Mouse (Mus musculus) adrenal gland, adult 2 months (tissue): ENCODE results near the gene Pear1. TPM values are rescaled to one million over a fixed set of nuclear protein-coding genes. Genes with fewer than 3 reads are reported as not detected.
"Not testable (repeated sequence)": the region's sequence is repeated elsewhere in the genome, so short reads cannot be mapped to it uniquely, and the experiment has no call there.

Experiments
- DNase-seq: peaks from one replicate; pipeline ENCODE4 v3.0.0; 2021
- long read RNA-seq: library from polyadenylated mRNA; stranded (forward); transcript quantifications from one replicate; pipeline ENCODE4 v2.0.0, GENCODE M21; 2021
- polyA plus RNA-seq: library from polyadenylated mRNA; depleted of rRNA; stranded (reverse); fragments of >200 nt; gene quantifications from 2 replicates; pipeline ENCODE4 v1.2.3, GENCODE M21; 2012; rRNA removed
- total RNA-seq, 2 experiments: library from RNA; stranded (reverse); gene quantifications; 2 replicates each; pipeline ENCODE4 v1.2.3; 2021

Pear1 gene
- total RNA-seq, result 10 to 100 TPM; 20.0 to 23.9 TPM
- polyA plus RNA-seq, result 63.3 and 71.7 TPM in 2 replicates
- long read RNA-seq, full-length matches to known transcripts, result 1 of 6 reads
- long read RNA-seq, partial matches to known transcripts, result 2 of 6 reads
- long read RNA-seq, other reads (novel, unspliced or antisense), result 3 of 6 reads

DNA sequence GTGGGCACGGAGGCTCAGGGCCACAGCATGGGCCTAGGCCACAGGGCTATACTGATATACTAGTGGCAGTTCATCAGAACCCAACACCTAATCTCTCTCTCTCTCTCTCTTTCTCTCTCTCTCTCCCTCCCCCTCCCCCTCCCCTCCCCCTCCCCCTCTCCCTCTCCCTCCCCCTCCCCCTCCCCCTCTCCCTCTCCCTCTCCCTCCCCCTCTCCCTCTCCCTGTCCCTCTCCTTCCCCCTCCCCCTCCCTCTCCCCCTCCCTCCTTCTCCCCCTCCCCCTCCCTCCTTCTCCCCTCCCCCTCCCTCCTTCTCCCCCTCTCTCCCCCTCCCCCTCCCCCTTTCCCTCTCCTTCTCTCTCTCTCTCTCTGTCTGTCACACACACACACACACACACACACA is at the start of gene Pear1:
Gene Pear1, minus strand, starts transcription at position 101 of the 400 bp plus-strand sequence.
- DNase-seq, result not testable (repeated sequence)

DNA sequence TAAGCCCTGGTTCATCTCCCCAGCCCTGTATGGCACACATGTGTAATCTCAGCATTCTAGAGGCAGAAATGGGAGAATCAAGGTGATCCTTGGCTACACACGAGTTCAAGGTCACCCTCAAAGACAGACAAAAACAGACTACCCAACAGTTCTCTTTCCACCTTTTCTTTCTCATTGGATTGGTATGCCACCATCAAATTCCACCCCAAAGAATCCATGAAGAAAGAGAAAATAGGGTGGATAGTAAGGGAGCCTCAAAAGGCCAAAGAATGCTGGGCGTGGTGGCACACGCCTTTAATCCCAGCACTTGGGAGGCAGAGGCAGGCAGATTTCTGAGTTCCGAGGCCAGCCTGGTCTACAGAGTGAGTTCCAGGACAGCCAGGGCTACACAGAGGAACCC is 40.0 kb upstream of the Pear1 start:
- DNase-seq, result not testable (repeated sequence)

DNA sequence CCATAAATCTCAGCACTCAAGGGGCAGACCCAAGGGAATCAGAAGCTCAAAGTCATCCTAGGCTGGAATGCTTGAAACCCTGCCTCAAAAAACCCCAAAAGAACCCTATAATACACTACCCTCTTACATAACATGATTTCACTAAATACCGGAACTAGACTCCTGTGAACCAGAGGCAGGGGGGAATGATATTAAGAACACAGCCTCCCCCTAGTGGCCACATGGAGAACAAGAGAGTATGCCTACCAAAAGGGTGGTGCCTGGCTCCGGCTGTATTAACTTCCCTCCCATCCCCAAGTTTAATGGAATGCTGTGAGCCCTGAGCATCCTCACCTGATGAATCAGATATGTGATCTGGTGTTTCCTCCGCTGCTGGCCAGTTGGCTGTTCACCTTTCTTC is 35.7 kb upstream of the Pear1 start:
- DNase-seq, result peak; percentile 56

DNA sequence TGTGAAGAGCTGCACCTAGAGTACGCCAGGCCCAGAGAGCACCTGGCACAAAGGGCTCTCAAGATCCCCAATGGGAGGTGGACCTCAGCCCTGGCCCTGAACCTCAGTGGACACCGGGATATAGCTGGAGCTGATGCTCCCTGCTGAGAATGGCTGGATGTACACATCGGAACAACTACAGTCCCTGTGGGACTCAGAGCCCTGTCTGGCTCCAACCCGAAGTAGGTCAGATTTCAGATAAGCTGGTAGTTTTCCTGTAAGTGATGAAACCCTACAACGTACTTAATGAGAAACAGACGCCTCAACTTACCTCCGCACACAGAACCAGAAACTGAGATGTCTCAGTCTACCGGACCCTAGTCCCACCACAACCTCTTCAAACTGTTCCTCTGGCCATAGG is 33.6 kb upstream of the Pear1 start:
- DNase-seq, result no peak

DNA sequence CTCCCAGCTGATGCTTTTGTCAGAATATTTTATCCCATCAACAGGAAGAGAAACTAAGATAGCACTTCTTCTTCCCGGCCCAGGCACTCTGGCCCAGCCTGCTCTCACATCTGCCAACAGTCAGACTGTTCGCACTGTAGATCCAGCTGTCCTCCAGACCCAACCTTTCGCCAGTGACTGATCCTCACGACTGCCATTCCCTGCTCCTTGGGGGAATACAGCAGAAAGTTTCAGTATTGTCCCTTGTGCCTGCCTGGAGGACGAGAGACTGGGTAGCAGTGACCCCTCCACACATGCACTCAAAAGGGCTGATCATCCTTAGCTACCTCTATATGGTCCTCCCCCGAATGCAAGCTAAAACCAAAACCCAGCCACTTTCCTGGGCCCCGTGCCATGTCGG is 31.8 kb upstream of the Pear1 start:
- no peak for DNase-seq

DNA sequence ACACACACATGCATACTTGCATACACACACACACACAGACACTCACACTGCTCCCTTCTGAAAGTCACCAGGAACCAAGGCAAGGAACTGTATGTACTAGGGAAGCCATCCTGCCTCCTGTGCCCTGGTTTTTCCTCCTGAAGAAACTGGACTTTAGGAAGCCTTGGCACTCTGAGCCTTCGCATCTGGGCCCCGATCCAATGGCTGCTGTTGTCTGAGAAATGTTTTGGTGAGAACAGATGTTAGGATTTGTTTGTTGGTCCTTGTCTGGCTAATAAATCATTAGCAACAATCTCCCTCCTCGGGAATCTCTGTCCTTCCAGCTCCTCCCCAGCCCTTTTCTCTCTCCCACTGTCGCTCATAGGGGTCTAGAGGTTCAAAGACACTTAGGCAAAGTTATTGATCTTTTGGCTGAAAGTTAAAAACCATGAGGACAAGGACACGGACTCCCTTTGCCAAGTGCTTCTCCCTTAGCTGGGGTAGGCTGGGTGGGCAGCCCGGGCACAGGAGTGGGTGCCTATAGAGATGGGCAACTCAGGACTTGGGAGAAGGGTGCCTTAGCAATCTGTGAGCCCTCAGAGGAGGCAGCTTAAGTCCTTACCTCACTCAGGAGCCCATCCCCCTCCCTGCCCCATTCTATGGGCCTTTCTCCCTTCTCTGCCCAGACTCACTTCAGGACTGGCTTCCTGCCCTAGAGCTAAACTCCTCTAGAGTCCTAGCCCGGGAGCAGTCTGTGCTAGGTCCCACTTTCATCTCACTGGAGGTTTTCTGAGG is 30.9 kb upstream of the Pear1 start:
- DNase-seq, result peak; percentile 39

DNA sequence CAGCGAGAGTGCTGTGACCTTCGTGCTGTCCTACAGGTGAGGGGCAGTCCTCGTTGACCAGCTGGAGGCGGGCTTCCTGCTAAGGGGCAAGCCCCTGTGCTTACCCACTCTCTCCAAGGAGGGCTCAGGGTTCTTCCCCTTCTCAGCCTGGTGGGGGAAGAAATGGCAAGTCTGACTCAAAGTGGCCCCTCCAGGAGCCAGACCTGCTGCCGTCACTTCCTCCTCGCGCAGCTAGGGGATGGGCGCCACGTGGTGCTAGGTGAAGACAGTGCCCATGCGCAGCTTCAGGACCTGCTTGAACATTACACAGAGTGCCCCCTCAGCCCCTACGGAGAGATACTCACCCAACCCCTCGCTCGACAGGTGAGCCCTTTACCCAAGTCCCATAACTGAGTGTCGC is 25.0 kb upstream of the Pear1 start:
- no peak for DNase-seq

DNA sequence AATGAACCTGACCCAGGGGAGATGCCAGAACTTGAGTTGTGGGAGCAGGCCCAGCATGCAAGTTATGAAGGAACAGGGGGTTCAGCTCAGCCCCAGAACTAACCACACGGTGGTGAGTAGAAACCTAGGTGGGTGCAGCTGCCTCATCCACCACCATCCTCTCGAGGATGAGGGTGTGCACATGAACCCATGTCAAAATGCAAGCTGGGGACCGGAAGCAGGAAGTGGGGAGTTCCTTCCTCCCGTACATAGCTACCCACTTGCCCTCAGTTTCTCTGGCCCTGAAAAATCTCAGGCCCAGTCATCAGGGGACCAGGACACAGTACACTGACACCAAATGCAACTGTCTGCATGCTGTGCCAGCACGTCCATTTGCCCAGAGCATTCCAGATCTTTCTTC is 23.6 kb upstream of the Pear1 start:
- DNase-seq, result no peak

DNA sequence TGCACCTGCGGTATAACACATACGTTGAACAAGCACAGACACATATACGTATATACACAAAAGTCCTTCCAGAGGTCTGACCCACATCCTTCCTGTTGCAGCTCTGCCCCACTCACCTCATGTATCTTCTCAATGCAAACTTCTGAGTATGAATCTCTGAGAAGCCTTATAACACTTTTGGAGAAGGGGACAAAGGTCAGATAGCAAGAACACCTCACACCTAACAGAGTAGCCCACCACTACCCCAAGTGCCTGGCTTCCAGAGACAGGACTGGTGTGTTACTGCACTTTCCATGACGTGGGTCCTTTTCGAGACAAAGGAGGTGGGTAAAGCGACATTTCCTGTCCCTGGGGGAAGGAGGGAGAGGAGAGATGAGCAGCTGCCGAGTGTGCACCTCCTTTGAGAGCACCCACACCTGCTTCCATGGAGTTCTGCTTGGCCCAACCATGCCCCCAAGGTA is 22.6 kb upstream of the Pear1 start, which contains the start of gene Sh2d2a:
Gene Sh2d2a, plus strand, starts transcription at position 106 of the 461 bp plus-strand sequence.
- no peak for DNase-seq

DNA sequence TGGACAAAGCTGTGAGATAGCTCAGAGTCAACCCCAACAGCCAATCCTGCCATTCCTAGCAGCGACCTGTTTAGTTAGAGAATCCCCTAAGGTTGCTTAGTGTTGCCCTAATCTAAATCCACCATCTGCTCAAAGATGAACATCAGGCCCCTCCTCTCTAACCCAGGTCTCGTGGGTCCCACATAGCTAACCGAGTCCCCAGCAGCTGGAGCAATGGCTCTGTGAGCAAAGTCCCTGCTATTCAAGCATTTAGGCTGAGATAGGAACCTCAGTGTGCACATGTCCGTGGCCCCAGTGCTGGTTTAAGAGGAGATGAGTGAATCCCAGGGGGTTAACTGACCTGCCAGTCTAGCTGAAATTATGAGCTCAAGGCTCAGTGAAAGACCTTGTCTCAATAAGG is 22.1 kb upstream of the Pear1 start:
- DNase-seq, result no peak

DNA sequence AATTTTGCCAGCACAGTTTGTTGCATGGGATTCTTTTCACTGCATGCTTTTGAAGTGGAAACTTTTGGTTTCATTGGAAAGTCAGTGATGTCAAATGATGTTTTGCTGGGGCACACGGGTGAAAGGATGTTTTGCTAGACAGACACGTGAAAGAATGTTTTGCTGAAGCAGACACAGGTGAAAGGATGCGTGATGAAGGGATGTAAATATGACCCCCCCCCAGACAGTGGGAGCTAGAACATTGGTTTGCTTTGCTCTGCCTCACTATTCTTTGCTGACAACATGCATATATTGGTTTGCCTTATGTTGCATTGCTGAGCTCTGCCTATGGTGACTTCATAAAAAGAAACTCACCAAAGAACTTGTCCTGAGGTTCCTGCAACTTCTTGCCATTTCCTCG is 20.9 kb upstream of the Pear1 start:
- no peak for DNase-seq

DNA sequence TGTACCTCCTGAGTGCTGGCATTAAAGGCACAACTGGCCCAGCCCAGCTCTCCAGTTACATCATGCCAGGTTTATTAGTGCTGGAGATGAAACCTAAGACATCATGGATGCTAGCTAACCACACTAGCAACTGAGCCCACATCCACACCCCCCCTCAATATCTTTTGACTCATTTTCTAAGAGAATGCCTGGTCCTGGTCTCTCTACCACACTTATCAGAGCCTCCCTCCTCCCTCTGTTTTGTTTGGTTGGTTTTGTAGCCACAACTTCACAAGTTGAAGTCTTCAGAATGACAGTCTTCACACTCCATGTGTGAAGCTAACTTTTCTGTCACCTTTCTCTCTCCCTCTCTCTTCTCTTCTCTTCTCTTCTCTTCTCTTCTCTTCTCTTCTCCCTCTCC is 16.8 kb upstream of the Pear1 start:
- no peak for DNase-seq

DNA sequence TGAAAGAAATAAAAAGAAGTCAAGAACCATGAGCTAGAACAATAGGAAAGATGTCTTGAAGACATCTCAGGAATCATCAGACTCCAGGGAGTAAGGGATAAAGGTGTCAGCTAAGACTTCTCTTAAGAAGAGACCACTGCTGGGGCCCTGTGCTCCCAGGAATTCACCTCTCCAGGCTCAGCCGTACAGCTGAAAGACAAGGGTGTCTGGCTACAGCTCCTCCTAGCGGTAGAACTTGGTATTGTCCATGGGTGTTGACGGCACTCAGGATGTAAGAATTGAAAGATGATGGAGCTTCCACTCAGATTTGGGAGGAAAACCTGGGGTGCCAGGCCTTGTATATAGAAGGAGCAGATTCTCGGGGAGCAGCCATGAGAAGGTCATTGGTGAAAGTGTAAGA is 14.5 kb upstream of the Pear1 start:
- peak; percentile 63 for DNase-seq

DNA sequence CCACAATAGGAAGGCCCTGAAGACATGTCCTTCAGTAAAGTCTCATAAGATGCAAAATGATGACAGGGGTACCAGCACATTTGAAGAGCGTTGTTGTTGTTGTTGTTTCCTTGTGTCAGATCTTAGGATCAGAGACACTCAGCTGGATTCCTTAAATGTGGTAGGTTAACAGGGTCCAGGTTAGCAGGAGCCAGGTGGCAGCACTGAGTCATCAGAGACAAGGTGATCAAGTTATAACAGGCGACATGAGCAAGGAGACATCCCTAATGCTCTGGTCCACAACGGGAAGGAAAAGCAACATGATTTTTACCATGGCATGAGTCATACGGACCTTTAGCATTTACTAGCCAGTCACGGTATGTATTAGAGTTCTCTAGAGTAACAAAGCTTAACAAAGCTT is 9.4 kb upstream of the Pear1 start:
- no peak for DNase-seq

DNA sequence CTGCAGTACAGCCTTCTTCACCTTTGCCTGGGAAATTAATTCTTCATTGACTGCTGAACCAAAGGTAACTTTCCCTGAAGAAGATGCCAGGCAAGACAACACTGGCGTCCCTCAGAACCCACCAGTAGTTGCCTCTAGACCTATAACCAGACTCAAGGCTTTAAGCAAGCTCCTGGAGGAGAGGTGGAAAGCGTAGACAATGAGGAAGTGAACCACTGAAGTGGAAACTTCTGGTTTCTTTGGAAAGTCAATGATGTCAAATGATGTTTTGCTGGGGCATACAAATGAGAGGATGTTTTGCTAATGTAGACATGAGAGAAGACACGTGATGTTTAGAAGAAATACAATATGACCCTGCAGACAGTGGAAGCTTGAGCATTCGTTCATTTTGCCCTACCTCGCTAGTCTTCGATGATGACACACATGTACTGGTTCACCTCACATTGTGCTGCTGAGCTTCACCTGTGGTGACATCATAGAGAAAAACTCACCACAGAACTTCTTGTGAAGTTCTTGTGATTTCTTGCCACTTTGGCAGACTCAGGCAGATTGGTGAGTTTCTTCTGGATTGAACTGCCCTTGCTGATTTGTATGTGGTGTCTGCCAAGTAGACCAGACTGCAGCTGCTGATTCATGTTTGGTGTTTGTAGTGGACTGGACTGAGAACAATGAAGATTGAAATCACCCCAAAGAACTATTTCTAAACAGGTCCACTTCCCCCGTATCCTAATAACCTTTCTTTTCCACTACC is 8.2 kb upstream of the Pear1 start:
- no peak for DNase-seq

DNA sequence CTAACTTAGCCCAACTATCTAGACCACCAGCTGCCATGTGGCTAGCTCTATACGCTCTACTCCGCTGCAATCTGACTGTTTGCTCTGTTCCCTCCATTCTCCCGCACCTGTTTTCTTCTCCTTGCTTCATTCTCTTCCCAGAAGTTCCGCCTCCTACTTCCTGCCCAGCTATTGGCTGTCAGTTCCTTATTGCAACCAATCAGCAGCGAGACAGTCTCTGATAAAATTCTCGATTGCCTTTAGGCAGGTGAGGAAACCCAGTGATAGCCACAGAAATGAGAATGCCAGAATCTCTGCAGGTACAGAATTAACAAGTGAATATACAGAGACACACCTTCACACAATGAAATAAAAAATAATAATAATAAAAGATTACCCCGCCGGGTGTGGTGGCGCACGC is 4.9 kb upstream of the Pear1 start:
- no peak for DNase-seq

DNA sequence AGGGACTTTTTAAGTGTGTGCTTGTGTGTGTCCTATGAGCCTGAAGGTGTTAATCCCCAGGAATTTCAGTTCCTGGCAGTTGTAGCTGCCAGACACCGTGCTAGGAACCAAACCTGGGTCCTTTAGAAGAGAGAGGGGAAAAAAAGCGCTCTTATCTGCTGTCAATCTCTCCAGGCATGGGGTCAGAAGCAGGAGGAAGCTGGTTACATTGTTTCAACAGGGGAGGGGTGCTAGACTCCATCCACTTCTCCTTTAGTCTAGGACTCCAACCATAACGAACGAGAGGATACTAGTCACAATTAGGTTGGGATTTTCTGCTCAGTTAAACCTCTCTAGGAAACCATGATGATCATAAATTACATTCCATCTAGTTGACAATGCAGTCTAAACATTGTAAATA is 4.3 kb upstream of the Pear1 start:
- no peak for DNase-seq

DNA sequence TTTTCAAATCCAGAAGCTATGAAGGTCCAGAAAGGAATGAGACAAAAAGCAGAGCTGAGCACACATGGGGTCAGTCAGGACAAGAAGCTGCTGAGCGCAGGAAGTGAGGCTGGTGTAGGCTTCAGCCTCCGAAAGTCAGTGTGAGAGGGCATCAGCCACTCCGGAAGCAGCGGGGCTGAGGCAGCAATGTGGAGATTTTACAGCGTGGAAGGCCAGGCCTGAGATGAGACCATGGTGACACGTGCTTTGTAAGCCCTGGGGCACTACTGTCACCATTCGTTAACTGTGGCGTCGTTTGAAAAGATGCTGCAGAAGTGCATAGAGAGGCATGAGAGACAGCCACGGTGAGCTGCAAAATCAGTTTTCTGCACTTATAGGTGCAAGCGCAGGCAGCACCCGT is 5.9 kb downstream of the Pear1 start:
- DNase-seq, result no peak

DNA sequence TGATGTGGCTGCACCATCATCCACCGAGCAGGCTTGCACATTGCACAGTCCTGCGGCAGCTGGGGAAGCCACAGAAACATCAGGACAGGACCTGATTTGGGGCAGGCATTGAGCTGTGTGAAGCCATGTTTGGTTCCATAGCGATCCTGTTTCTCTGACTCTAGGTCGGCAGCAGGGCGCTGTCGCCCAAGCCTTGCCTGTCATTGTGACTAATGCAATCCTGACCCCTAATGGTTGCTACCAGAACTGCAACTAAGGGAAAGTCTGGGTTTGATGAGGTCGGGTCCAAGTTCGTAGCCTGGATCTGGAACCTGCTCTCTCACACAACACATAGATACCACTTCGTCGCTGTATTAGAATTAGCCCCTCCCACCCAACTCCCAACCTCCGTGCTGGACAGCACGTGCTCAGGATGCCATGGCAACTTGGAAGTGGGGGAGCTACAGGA is 7.4 kb downstream of the Pear1 start:
- peak; percentile 68 for DNase-seq

DNA sequence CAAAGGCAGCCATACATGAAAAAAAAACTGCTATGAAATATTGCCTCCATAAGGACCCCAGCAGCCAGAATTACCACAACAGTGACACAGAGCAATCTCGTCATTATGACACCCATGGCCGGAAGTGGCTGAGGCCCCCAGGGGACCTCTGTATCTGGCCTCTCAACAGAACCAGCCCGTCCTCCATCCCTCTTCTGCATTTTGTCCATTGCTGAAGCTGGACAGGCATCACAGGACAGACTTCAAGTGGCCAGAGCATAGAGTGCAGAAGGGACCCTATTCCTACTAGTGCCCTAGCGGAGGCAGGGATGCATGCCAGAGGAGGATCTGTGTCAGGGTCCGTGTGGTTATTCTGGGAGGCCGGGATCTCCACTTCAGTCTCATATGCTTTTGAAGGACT is 7.9 kb downstream of the Pear1 start:
- no peak for DNase-seq

DNA sequence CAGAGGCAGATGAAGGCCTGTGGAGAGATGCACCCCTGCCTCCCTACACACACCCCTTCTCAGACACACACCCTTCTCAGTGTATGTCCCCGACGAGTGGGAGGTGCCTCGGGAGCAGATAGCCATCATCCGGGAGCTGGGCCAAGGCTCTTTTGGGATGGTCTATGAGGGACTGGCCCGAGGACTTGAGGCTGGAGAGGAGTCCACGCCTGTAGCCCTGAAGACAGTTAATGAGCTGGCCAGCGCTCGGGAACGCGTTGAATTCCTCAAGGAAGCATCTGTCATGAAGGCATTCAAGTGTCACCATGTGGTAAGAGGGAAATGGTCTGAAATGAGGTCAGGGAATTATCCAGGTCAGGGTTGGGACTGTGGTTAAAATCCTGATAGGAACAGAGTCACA is 11.2 kb downstream of the Pear1 start:
- no peak for DNase-seq

DNA sequence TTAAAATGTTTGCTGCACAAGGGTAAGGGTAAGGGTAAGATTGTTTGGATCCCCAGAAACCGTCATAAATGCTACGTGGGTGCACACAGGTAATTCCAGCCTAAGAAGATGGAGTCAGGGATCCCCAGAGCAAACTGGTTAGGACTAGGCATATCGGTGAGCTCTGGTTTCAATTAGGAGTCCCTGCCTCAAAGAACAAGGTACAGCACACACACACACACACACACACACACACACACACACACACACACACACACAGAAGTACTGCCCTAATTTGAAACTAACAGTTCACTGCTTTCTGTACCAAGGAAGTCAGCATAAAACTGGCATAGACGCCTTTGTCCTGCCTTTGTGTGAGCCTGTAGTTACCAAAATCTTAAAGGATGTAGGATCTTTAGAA is 11.7 kb downstream of the Pear1 start:
- DNase-seq, result no peak

DNA sequence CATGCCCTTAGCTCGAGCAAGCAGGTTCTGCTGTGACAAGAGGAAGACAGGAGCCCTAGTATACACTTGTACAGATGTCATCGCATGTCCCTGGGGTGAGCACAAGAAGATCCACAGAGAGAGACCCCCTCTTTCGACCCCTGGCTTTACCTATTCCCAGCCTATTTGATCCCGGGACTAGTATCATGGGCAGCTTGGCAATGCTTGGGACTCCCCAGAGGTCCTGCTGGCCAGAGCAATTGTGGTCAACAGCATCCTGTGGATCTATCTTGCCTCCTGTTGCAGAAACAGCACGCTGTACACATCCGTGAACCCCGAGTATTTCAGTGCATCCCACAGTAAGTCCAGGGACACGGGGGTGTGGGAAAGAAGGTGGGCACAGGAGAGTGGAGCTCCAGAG is 12.8 kb downstream of the Pear1 start:
- no peak for DNase-seq
